Mouse (Mus musculus): Measurements from ENCODE around the gene Ranbp17. TPM values are rescaled to one million over a fixed set of nuclear protein-coding genes. Genes with fewer than 3 reads are reported as not detected.

The Ranbp17 gene
- total RNA-seq, 2 experiments from 2014 or later, result 6.9 to 9.4 TPM

DNA sequence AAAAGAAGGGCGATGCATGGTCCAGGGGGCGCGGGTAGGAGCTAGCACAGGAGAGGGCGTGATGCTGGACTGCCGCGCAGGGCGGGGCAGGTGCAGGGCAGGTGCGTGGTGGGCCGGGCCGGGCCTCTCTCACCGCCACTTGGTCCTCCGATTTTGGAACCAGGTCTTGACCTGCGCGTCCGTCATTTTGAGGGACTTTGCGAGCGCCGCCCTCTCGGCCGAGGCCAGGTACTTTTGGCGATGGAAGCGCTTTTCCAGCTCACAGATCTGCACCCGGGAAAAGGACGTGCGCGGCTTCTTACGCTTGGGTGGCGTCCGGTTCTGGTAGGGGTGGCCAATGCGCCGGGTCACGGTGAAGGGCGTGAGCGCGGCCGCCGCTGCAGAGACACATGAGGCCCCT is 311.2 kb downstream of the Ranbp17 start:
- intact Hi-C loops (cut with DNase I), result no loop called here
- no peak for DNase-seq (ENCODE audit: low spot score in 2 of 2)

DNA sequence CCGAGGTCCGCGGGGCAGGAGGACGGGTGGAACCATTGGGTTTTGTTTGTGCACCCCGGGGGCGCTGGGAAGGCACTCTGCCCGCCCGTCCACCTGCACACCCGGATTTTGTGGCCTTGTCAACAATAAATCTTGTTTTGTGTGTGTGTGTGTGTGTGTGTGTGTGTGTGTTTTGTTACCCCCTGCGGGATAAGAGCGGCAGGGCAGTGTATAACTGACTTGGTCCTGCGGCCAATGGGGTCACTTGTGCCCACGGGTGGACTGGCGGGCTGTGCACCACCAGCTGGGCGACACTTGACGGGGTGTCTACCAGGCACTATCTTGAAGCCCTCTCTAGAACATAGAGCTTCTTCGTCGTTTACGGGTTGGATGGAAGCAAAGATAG is 311.9 kb downstream of the Ranbp17 start:
- no peak for DNase-seq (ENCODE audit: low spot score in 2 of 2)
- intact Hi-C loops (cut with DNase I), result no loop called here

DNA sequence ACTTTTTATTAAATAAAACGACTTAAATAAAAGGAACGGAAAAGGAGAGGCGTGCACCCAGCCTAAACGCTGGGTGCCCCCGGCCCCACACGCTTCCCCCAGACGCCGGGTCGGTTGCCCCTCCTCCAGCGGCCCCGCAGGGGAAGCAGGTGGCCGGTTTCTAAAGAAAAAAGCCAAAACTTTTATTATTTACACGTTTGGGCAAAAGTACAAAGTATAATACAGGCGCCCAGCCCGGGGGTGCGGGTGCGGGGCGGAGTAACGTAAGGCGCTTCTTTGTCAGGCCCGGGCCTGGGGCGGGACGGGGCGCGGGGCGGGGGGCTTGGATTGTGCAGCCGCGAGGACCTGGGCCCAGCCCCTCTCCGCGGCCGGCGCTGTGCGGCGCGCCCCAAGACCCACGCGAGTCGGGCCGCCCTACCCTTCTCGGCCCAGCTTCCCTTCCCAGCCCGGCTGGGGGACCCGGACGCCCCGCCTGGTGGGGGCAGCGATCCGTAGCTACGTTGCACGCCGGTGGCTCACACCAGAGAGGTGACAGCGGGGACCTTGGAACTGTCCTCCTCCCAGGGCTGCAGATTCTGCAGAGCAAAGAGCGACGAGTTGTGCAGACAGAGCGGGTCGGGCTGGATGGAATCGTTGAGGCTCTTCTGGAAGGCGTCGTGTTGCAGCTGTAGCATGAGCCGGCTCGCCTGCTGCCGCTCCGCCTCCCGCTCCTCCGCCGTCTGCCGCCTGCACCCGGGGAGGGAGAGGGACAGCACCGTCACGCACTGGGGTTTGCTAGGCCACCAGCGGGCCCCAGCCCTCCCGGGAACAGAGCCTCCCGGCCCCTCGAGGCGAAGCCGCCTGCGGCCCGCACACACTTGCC is 312.6 kb downstream of the Ranbp17 start:
- intact Hi-C loops (cut with DNase I), result no loop called here
- no peak for DNase-seq (ENCODE audit: low spot score in 2 of 2)

DNA sequence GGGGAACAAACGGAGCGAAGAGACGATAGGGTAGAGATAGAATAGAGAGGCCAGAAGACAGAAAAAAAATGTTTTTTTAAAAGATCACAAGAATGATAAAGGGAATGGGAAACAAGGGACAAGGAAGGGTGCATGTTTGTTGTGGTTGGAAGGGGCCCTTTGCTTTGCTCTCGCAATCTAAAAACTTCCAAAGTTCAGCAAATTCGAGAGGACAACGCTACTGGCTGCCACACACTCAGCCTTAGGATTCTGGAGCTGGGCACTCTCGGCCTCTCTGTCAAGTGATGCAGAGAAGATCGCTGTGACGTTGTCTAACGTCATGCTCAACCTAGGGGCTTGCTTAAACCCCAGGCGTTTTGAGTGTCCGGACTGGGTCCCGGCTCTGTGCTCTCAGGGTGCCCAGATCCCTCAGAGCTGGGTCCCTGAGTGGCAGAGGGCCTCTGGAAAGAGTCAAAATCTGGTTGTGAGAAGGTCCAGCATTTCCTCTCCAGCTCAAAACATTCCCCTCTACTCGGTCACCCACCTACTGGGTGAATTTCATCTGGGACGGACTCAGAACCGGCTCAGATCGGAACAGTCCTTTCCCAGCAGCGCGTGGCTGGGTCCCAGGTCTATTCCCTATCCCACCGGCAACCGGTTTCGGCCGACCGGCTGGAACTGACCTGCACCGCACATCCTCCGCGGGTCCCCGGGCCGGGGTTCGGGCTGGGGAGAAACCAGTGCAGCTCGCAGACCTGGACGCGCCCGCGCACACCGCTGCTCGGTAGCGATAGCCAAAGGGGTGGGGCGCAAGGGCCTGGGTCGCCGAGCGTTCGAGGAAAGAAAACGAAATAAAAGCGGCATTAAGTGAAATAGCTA is 313.4 kb downstream of the Ranbp17 start:
- intact Hi-C loops (cut with DNase I), result no loop called here
- DNase-seq (ENCODE audit: low spot score in 2 of 2), result no peak

DNA sequence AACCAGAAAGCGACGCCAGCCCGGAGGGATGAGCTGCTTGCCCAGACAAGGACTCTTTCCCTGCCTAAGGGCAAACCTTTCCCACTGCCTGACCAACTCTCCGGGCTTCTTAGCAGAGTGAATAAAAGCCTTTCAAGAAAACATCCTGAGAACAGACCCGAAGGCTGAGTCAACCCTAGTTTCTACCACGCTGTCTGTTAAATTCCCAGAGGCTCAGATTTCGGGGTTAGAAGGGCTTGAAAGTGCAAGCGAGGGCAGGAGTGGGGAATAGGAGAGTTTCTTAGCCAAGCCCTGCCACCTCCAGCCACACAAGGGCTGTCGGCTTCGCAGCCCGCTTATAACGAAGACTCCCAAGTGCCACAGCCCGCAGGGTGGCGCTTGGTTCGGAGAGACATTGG is 314.4 kb downstream of the Ranbp17 start:
- DNase-seq (ENCODE audit: low spot score in 2 of 2), result no peak
- intact Hi-C loops (cut with DNase I), result no loop called here

DNA sequence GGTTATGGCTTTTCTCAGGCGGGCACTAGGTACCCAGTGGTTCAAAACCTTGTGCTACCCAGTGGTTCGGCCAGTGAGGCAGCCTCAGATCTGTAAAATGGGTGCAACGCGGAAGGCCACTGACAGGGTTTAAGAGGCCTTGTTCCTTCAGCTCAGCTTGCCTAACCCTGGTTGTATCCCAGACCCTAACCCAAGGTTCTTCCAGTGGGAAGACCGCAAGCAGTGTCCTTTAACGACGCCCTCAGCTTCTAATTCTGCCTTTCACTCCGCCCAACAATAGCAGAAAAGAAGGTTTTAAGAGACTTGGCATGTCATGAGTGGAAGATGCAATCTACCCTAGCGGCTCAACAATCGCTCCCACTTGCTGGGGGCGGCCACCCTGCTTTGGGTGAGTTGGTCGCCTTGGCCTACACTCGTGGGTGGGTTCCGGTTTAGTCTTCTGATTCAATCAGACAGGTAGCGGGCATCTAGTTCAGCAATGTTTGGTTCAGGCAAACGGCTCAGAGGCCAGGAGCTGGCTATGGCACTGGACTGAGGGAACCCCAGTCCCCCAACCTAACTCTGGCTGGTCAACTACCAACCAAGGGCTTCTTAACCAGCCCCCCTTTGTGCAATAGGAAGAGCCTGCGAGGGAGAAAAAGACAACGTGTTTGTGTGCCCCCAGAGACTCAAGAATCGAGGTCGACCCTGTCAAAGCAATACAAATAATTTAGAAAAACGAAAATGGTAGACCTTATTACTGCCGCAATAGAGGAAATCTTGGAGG is 315.0 kb downstream of the Ranbp17 start:
- no peak for DNase-seq (ENCODE audit: low spot score in 2 of 2)
- intact Hi-C loops (cut with DNase I), result no loop called here

DNA sequence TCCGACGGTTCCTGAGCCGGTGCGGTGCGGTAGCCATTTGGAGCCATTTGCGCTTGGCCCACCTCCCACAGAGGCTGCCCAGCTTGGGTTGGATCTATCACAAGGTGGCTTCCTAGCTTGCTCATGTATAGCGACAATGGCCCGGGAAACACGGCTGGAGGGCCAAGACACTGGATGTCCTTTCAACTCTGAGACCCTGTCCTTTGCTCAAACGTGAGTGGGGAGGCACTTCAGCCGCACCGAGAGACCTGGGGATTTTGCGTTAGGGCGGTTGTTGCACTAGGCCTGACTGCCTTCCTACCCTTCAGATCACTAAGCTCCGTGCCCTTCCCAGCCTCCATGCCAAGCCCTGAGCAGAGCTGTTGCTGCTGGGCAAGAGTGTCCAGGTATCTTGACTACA is 315.9 kb downstream of the Ranbp17 start:
- intact Hi-C loops (cut with DNase I), result no loop called here
- DNase-seq (ENCODE audit: low spot score in 2 of 2), result no peak

DNA sequence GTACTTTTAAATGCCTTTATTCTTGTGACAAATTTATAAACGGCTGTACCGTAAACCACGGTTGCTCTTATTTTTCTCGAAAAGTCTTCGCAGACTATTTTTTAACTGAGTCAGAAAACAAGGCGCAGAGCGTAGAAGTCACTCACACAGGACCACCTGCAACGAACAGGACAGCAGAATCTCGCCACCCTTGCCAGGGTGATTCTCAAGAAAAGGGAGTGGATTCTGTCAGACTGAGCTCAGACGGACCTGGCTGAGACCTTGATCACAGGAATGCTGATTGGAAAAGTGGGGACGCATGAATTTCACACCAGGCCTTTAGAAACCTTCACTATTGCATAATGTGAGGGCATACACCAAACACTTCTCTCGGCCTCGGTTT is 316.4 kb downstream of the Ranbp17 start:
- intact Hi-C loops (cut with DNase I), result no loop called here
- no peak for DNase-seq (ENCODE audit: low spot score in 2 of 2)

DNA sequence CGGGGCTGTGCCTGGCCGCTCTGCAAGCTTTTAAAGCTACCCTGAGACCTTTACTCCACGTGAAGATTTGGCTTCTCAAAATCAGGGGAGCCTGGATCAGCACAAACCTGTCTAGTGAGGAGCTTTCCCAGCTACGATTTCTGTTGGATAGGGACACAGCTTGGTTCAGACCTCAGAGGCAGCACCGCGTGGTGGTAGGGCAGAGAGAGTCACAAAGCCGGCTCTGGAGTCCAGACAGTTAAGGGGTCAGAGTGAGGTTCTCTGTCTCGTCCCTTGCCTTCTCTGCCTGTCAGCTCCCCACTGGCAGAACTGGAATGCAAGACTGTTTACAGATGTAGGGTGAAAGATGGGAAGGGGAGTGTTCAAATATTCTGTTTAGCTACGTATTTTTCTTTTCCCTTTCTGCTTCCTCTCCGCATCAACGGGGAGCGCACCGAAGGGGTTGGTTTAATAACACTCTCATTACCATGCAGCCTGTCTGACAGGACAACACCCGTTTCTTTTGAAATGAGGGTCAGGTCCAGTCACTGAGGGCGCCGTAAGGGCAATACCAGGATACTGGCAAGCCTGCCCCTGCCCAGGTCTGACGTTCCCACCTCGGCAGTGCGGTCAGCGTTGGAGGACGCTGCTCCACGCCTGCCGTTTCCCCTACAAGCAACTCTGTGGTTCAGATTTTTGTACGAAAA is 317.0 kb downstream of the Ranbp17 start:
- intact Hi-C loops (cut with DNase I), result no loop called here
- no peak for DNase-seq (ENCODE audit: low spot score in 2 of 2)

DNA sequence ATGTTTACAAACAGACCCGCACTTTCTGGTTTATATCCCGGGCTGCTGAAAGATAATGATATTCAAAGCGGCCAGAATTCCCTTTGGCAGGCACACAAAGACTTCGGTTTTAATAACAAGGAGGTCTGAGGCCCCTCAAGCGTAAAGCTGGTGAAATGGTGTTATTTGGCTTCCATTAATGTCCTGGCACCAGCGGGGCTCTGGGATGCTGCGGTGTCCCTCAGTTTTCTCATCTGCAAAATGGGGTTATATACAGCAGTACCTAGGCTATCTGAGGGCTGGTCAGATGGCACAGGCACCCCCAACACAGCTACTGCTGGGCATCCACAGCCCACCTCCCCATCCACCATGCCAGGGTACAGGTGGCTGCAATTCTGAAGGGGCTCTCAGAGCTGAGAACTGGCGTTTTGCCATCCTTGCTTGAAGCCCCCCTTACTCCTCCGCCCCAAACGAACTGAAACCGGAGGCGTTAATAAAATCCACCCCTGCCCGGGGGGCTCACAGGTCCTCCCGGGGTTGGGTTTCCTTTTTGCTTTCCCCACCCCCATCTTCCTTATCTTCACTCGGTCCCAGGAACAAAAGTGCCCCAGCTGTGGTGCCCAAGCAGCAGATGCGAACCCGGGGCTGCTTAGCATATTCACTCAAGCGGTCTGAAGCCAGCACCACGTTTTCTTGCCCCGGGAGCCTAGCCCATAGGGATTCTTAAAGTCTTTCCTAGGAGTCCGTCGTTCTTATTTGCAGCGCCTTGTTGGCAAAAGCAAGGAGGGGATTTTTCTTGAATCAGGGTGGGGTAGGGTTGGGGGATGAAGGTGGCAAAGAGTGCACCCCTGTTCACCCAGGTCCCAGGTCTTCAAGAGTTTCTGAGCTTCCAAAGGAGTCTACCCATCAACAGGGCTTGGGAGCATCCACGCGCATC is 317.8 kb downstream of the Ranbp17 start:
- intact Hi-C loops (cut with DNase I), result no loop called here
- DNase-seq (ENCODE audit: low spot score in 2 of 2), result no peak

DNA sequence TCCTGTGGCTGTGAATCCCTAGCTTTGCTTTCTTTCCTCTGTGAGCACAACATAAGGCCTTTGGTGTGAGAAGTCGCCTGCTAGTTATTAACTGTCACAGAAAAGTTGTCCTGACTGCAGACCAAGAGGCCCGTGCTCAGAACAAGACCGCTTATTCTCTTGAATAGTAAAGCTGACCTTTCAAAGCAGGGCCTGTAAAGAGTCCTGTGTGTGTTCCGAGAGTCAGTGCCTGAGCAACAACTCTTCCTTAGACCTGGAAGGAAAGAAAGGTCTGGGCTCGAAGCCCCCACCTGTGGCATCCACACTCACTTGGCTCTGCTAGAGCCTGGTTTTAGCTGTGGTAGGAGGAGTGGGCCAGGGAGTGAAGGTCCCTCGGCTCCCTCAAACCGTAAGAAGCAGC is 318.5 kb downstream of the Ranbp17 start:
- intact Hi-C loops (cut with DNase I), result no loop called here
- DNase-seq (ENCODE audit: low spot score in 2 of 2), result no peak

DNA sequence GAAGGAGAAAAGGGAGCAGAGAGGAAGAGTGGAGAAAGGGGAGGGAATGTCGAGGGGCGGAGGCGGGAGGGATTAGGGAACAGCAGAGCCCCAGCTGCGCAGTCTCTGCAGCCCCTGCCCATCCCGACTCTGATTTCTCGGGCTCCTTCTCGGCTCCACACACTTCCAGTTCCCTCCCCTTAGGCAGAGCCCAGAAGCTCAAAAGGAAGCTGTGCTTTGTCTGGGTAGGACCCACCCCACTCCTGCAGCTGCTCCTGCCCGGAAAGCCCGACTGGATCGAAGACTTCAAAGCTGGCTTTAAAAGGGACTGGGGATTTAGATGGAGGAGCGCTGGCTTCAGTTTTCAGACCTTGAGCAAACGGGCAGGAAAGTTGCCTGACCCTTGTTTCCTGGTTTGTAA is 319.9 kb downstream of the Ranbp17 start:
- DNase-seq (ENCODE audit: low spot score in 2 of 2), result no peak
- intact Hi-C loops (cut with DNase I), result no loop called here

DNA sequence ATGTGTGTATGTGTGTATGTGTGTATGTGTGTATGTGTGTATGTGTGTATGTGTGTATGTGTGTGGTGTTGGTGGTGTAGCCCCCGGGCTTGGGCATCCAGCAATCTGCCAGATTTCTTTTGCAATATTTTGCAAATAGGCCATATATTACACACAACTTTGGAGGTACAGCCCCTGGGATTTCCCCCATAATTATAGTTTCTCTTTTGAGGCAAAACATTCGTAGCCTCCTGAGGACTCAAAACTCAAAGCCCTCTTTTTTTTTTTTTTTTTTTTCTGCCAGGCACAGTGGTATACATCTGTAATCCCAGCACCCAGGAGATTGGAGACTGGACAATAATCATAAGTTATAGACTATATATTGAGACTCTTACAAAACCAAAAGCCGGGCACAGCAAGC is 331.7 kb downstream of the Ranbp17 start:
- DNase-seq (ENCODE audit: low spot score in 2 of 2), result no peak
- intact Hi-C loops (cut with DNase I), result no loop called here

DNA sequence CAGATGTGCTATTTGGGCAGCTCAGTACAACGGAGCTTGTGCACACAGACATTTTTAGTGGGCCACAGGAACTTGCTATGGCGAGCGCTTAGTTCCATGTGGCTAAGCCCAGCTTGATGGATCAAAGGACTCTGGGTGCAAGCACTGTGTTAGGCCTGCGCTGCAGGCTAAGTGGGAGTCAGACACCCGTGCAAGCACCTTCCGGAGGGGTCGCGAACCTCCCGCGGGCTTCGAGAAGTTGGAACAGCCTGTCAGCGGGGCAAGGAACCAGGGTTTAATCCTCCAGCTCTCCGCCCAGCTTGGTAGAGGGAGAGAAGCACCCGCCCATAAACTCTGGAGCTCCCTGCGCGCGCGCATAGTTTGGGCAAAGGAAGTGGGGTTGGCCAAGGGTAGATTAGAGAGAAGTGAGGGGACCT is 332.8 kb downstream of the Ranbp17 start:
- DNase-seq (ENCODE audit: low spot score in 2 of 2), result no peak
- intact Hi-C loops (cut with DNase I), result no loop called here

DNA sequence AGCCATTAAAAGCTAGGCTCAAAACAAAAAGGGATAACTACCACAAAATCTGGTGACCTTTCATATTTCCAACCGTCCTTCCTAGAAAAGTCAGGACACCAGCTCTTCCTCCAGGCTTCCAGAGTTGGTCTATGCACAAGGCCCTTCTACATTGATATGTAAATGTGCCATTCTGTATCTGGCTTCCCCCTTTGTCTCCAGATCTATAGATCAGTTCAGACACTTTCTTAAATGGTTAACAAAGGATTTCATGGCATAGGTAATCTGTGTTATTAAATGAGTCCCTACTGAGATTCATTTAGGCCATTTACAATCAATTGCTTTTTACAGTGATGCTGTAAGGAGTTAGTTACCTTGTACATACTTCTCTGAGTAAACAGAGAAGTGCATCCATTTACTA is 333.7 kb downstream of the Ranbp17 start:
- DNase-seq (ENCODE audit: low spot score in 2 of 2), result no peak
- intact Hi-C loops (cut with DNase I), result loop anchor here (5.0 kb wide), 1 partner anchor 117 kb away; no protein-coding TSS in a partner anchor

DNA sequence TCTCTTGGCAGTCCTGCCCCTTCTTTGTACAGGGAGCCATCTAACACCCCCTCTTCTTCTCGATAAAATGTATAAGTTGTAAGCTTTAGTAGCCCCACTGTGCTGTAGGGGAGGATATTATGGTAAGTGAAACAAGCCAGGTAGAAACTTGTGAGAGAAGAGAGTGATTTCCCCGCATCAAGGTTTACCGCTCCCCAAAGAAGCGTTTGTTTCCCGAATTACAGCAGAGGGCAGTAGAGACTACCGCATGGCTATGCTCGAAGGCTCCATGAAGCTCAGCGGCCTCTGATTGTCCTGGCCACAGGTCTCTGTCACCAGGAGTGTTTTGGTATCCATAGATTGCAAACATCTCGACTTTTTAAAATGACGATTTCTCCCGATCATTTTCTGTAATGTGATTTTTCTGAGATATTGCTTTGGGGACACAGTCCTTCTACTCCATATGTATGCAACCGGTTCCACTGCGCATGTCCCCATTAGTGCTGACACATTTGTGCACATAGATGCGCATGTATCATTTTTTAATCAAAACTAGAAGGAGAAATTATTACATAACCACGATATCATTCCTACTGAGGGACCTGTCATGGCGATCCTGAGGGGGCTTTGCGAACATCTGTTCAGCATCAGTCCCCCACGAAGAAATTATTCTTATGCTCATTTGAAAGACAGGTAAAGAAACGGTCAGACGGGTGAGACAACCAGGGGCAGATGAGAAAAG is 336.9 kb downstream of the Ranbp17 start:
- DNase-seq (ENCODE audit: low spot score in 2 of 2), result peak; percentile 31 to 48
- intact Hi-C loops (cut with DNase I), result loop anchor here (1.0 to 5.0 kb wide), 4 partner anchors 121 to 545 kb away; no protein-coding TSS in a partner anchor

DNA sequence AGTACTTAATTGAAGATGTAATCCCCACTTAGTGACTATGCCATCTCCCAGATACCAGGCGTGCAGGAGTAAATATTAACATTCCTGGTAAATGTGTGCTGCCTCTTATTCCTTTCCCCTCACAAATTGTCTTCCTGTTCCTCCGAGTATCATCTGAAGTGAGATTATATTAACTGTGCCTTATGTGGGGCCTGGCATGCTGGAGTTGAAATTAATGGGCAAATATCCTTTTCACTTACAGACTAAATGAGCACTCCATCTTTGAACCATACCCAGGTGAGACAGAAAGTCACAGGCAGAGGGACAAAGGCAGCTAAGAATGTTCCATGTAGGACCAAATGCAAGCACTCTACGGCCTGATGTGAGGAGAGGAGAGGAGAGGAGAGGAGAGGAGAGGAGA is 337.8 kb downstream of the Ranbp17 start:
- intact Hi-C loops (cut with DNase I), result loop anchor here (1.0 to 5.0 kb wide), 4 partner anchors 122 to 546 kb away; no protein-coding TSS in a partner anchor

DNA sequence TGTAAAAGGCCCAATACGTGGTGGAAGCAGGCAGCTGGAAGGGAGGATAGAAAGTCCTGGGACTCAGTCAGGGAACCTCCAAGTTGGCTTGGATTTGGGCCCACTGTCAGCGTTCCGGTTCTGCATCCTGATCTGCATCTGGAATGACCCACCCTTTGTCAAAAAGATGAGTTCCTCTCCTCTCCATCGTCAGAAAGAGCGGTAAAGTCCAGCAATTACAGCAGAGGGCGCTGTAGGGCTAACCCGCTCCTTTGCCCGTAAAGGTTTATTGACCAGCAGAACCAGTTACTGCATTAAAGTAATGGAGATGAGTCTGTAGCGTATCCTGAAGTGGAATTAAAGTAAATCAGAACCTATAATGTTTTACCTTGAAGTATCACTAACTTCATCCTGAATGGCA is 343.1 kb downstream of the Ranbp17 start:
- peak in 1 of 2 experiments; percentile 43 for DNase-seq (ENCODE audit: low spot score in 2 of 2)
- intact Hi-C loops (cut with DNase I), result no loop called here

More for the DNA sequence above, 337.8 kb downstream of the Ranbp17 start:
- DNase-seq (ENCODE audit: low spot score in 2 of 2), result no peak
